Mouse (Mus musculus): ENCODE measurements around the gene Olfml3.

GRCm38 (mm10) chr3:103780777-103781176, 43.0 kb upstream of the Olfml3 start:
- no peak for TF ChIP-seq POLR2A (IDR thresholded peaks at IDR 0.05; ENCODE audit: low read depth, low read length)
- TF ChIP-seq CTCF (IDR thresholded peaks at IDR 0.05; ENCODE audit: borderline replicate concordance, insufficient read depth, low read length): no peak

All from embryonic fibroblast, embryonic 13.5 days (primary cell).